Mouse (Mus musculus): ENCODE measurements around the gene Elane. TPM values are rescaled to one million over a fixed set of nuclear protein-coding genes. Genes with fewer than 3 reads are reported as not detected.

Elane gene
- polyA plus RNA-seq, 1 experiment: not detected

- H3K4me1 ChIP-seq (ENCODE audit: control insufficient read depth, insufficient read depth, low read length): peaks cover 46% of the 10 kb centered on the region
- WGBS: 58% methylated on average over 10 of the region's 10 CpGs
- no peak overlapping the region for H3K27ac ChIP-seq (ENCODE audit: insufficient read depth, low read depth, low read length)
- no peak overlapping the region for H3K4me3 ChIP-seq (ENCODE audit: insufficient read depth, low read depth, low read length)
- TF ChIP-seq CTCF (IDR thresholded peaks at IDR 0.05; ENCODE audit: insufficient read depth, low read depth, low read length): no peak
- TF ChIP-seq POLR2A (IDR thresholded peaks at IDR 0.05; ENCODE audit: insufficient read depth, low read depth, low read length): no peak
These were observed 23.1 kb upstream of the Elane start for GRCm38 (mm10) chr10:79862925-79863324.

- 51% methylated on average over 10 of the region's 10 CpGs for WGBS
- Histone ChIP-seq H3K4me3 (ENCODE audit: insufficient read depth, low read depth, low read length) (no peak overlapping the region), H3K27ac (ENCODE audit: insufficient read depth, low read depth, low read length) (no peak overlapping the region), H3K4me1 (ENCODE audit: control insufficient read depth, insufficient read depth, low read length) (peaks cover 32% of the 10 kb centered on the region)
- TF ChIP-seq POLR2A (IDR thresholded peaks at IDR 0.05; ENCODE audit: insufficient read depth, low read depth, low read length) (no peak), CTCF (IDR thresholded peaks at IDR 0.05; ENCODE audit: insufficient read depth, low read depth, low read length) (no peak)
These were observed 21.5 kb upstream of the Elane start for GRCm38 (mm10) chr10:79864351-79865188.

GRCm38 (mm10) chr10:79865189-79865601 is 20.9 kb upstream of the Elane start:
- H3K4me1 ChIP-seq (ENCODE audit: control insufficient read depth, insufficient read depth, low read length): peaks cover 28% of the 10 kb centered on the region
- TF ChIP-seq POLR2A (IDR thresholded peaks at IDR 0.05; ENCODE audit: insufficient read depth, low read depth, low read length) (no peak), CTCF (IDR thresholded peaks at IDR 0.05; ENCODE audit: insufficient read depth, low read depth, low read length) (no peak)
- no peak overlapping the region for H3K27ac ChIP-seq (ENCODE audit: insufficient read depth, low read depth, low read length)
- H3K4me3 ChIP-seq (ENCODE audit: insufficient read depth, low read depth, low read length): no peak overlapping the region
- WGBS: 59% methylated on average over 12 of the region's 12 CpGs

GRCm38 (mm10) chr10:79865801-79866295 is 20.2 kb upstream of the Elane start:
- no peak for TF ChIP-seq POLR2A (IDR thresholded peaks at IDR 0.05; ENCODE audit: insufficient read depth, low read depth, low read length)
- no peak for TF ChIP-seq CTCF (IDR thresholded peaks at IDR 0.05; ENCODE audit: insufficient read depth, low read depth, low read length)
- H3K4me1 ChIP-seq (ENCODE audit: control insufficient read depth, insufficient read depth, low read length): peaks cover 23% of the 10 kb centered on the region
- H3K27ac ChIP-seq (ENCODE audit: insufficient read depth, low read depth, low read length): no peak overlapping the region
- 72% methylated on average over 19 of the region's 19 CpGs for WGBS
- no peak overlapping the region for H3K4me3 ChIP-seq (ENCODE audit: insufficient read depth, low read depth, low read length)

- H3K4me3 ChIP-seq (ENCODE audit: insufficient read depth, low read depth, low read length): no peak overlapping the region
- H3K27ac ChIP-seq (ENCODE audit: insufficient read depth, low read depth, low read length): no peak overlapping the region
- H3K4me1 ChIP-seq (ENCODE audit: control insufficient read depth, insufficient read depth, low read length): peaks cover 16% of the 10 kb centered on the region; the same call in 1 of the 2 replicates
- TF ChIP-seq CTCF (IDR thresholded peaks at IDR 0.05; ENCODE audit: insufficient read depth, low read depth, low read length): no peak
- WGBS: 82% methylated on average over 11 of the region's 11 CpGs
These were observed 19.4 kb upstream of the Elane start for GRCm38 (mm10) chr10:79866601-79867000.

GRCm38 (mm10) chr10:79871845-79872244 is 14.2 kb upstream of the Elane start:
- WGBS: 50% methylated on average over 8 of the region's 8 CpGs
- H3K4me3 ChIP-seq (ENCODE audit: insufficient read depth, low read depth, low read length): no peak overlapping the region
- TF ChIP-seq POLR2A (IDR thresholded peaks at IDR 0.05; ENCODE audit: insufficient read depth, low read depth, low read length) (no peak), CTCF (IDR thresholded peaks at IDR 0.05; ENCODE audit: insufficient read depth, low read depth, low read length) (no peak)
- no peak overlapping the region for H3K27ac ChIP-seq (ENCODE audit: insufficient read depth, low read depth, low read length)
- H3K4me1 ChIP-seq (ENCODE audit: control insufficient read depth, insufficient read depth, low read length): peaks cover 25% of the 10 kb centered on the region

- H3K4me3 ChIP-seq (ENCODE audit: insufficient read depth, low read depth, low read length): 0 out of 2 replicates have a peak overlapping the region, but pooled peaks have one; percentile 2
- H3K27ac ChIP-seq (ENCODE audit: insufficient read depth, low read depth, low read length): 0 out of 2 replicates have a peak overlapping the region, but pooled peaks have one; percentile 25
- 37% methylated on average over 3 of the region's 3 CpGs for WGBS
- peaks cover 25% of the 10 kb centered on the region for H3K4me1 ChIP-seq (ENCODE audit: control insufficient read depth, insufficient read depth, low read length)
- TF ChIP-seq POLR2A (IDR thresholded peaks at IDR 0.05; ENCODE audit: insufficient read depth, low read depth, low read length) (no peak), CTCF (IDR thresholded peaks at IDR 0.05; ENCODE audit: insufficient read depth, low read depth, low read length) (no peak)
These were observed 13.2 kb upstream of the Elane start for GRCm38 (mm10) chr10:79872862-79873261.

GRCm38 (mm10) chr10:79873313-79873712 is 12.7 kb upstream of the Elane start:
- Histone ChIP-seq H3K4me1 (ENCODE audit: control insufficient read depth, insufficient read depth, low read length) (peaks cover 25% of the 10 kb centered on the region), H3K27ac (ENCODE audit: insufficient read depth, low read depth, low read length) (0 out of 2 replicates have a peak overlapping the region, but pooled peaks have one; percentile 25), H3K4me3 (ENCODE audit: insufficient read depth, low read depth, low read length) (peak overlapping the region; percentile 81)
- WGBS: 3% methylated on average over 6 of the region's 6 CpGs
- TF ChIP-seq CTCF (IDR thresholded peaks at IDR 0.05; ENCODE audit: insufficient read depth, low read depth, low read length): no peak
- TF ChIP-seq POLR2A (IDR thresholded peaks at IDR 0.05; ENCODE audit: insufficient read depth, low read depth, low read length): no peak

GRCm38 (mm10) chr10:79873715-79874289 is 12.2 kb upstream of the Elane start:
- 1% methylated on average over 26 of the region's 26 CpGs for WGBS
- Histone ChIP-seq H3K27ac (ENCODE audit: insufficient read depth, low read depth, low read length) (peak overlapping the region; percentile 84), H3K4me1 (ENCODE audit: control insufficient read depth, insufficient read depth, low read length) (peaks cover 25% of the 10 kb centered on the region), H3K4me3 (ENCODE audit: insufficient read depth, low read depth, low read length) (peak overlapping the region; percentile 81)
- no peak for TF ChIP-seq POLR2A (IDR thresholded peaks at IDR 0.05; ENCODE audit: insufficient read depth, low read depth, low read length)
- no peak for TF ChIP-seq CTCF (IDR thresholded peaks at IDR 0.05; ENCODE audit: insufficient read depth, low read depth, low read length)
